Mouse (Mus musculus) liver, embryonic 14.5 days (tissue): Measurements from ENCODE around the gene Endou.

ENCODE experiments used
- CTCF ChIP-seq: IDR thresholded peaks from 2 replicates; pipeline ENCODE4 v1.5.1; 2016; ENCODE audit warnings: antibody characterized with exemption, low read depth, control low read depth
- EP300 ChIP-seq: IDR thresholded peaks from 2 replicates; pipeline ENCODE4 v1.6.1; 2016; ENCODE audit warnings: antibody characterized with exemption, low read depth

DNA sequence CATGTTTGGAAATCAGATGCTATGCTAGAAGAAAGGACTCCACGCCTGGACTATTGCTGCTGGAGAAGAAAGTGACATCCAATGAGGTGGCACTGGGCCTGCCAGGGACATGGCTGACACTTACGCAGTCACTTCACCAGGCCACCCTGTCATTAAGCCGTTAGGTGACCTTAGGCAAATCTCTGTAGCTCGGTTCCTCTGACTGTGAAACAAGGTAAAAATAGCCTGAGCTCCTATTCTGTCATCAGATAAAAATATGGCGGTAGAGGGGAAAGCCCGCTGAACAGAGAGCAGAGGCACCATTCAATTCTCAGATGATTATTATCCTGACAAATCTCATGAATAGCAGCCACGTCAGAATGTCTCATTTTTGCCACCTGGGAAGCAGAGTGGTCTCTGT, 10.9 kb upstream of the Endou start:
- TF ChIP-seq EP300 (no peak), CTCF (no peak)
